Mouse (Mus musculus): ENCODE measurements around the gene 1700001O22Rik. TPM values are rescaled to one million over a fixed set of nuclear protein-coding genes. Genes with fewer than 3 reads are reported as not detected.

1700001O22Rik gene
- polyA plus RNA-seq, 1 experiment, result 1.9 TPM

- no peak for TF ChIP-seq POLR2A (IDR thresholded peaks at IDR 0.05; ENCODE audit: borderline replicate concordance, extremely low read depth, insufficient read depth, insufficient read length, poor library complexity, severe bottlenecking)
- TF ChIP-seq CTCF (IDR thresholded peaks at IDR 0.05; ENCODE audit: borderline replicate concordance, extremely low read depth, insufficient read depth, insufficient read length), result no peak
- DNase-seq (ENCODE audit: low read depth), result peak; percentile 28
These were observed 43.5 kb downstream of the 1700001O22Rik start for GRCm38 (mm10) chr2:30759858-30760547.

- DNase-seq (ENCODE audit: low read depth), result no peak
- TF ChIP-seq POLR2A (IDR thresholded peaks at IDR 0.05; ENCODE audit: borderline replicate concordance, extremely low read depth, insufficient read depth, insufficient read length, poor library complexity, severe bottlenecking) (no peak), CTCF (IDR thresholded peaks at IDR 0.05; ENCODE audit: borderline replicate concordance, extremely low read depth, insufficient read depth, insufficient read length) (no peak)
These were observed 44.0 kb downstream of the 1700001O22Rik start for GRCm38 (mm10) chr2:30759442-30759841.

GRCm38 (mm10) chr2:30759088-30759374 is 44.4 kb downstream of the 1700001O22Rik start:
- no peak for DNase-seq (ENCODE audit: low read depth)
- TF ChIP-seq POLR2A (IDR thresholded peaks at IDR 0.05; ENCODE audit: borderline replicate concordance, extremely low read depth, insufficient read depth, insufficient read length, poor library complexity, severe bottlenecking) (no peak), CTCF (IDR thresholded peaks at IDR 0.05; ENCODE audit: borderline replicate concordance, extremely low read depth, insufficient read depth, insufficient read length) (no peak)

GRCm38 (mm10) chr2:30758341-30759087 is 44.9 kb downstream of the 1700001O22Rik start:
- DNase-seq (ENCODE audit: low read depth), result peak; percentile 95
- TF ChIP-seq POLR2A (IDR thresholded peaks at IDR 0.05; ENCODE audit: borderline replicate concordance, extremely low read depth, insufficient read depth, insufficient read length, poor library complexity, severe bottlenecking) (no peak), CTCF (IDR thresholded peaks at IDR 0.05; ENCODE audit: borderline replicate concordance, extremely low read depth, insufficient read depth, insufficient read length) (peak; percentile 41; the same call in 1 of the 2 replicates)

- TF ChIP-seq POLR2A (IDR thresholded peaks at IDR 0.05; ENCODE audit: borderline replicate concordance, extremely low read depth, insufficient read depth, insufficient read length, poor library complexity, severe bottlenecking) (no peak), CTCF (IDR thresholded peaks at IDR 0.05; ENCODE audit: borderline replicate concordance, extremely low read depth, insufficient read depth, insufficient read length) (no peak)
- no peak for DNase-seq (ENCODE audit: low read depth)
These were observed 46.3 kb downstream of the 1700001O22Rik start for GRCm38 (mm10) chr2:30756962-30757715.

- no peak for DNase-seq (ENCODE audit: low read depth)
- TF ChIP-seq POLR2A (IDR thresholded peaks at IDR 0.05; ENCODE audit: borderline replicate concordance, extremely low read depth, insufficient read depth, insufficient read length, poor library complexity, severe bottlenecking), result no peak
- 0 out of 2 replicates have a peak, but pooled peaks have one; percentile 5 for TF ChIP-seq CTCF (IDR thresholded peaks at IDR 0.05; ENCODE audit: borderline replicate concordance, extremely low read depth, insufficient read depth, insufficient read length)
These were observed 47.3 kb downstream of the 1700001O22Rik start for GRCm38 (mm10) chr2:30755985-30756765.

- DNase-seq (ENCODE audit: low read depth), result no peak
- no peak for TF ChIP-seq POLR2A (IDR thresholded peaks at IDR 0.05; ENCODE audit: borderline replicate concordance, extremely low read depth, insufficient read depth, insufficient read length, poor library complexity, severe bottlenecking)
- no peak for TF ChIP-seq CTCF (IDR thresholded peaks at IDR 0.05; ENCODE audit: borderline replicate concordance, extremely low read depth, insufficient read depth, insufficient read length)
These were observed 48.6 kb downstream of the 1700001O22Rik start for GRCm38 (mm10) chr2:30754831-30755230.

GRCm38 (mm10) chr2:30753219-30753618 is 50.2 kb downstream of the 1700001O22Rik start:
- TF ChIP-seq POLR2A (IDR thresholded peaks at IDR 0.05; ENCODE audit: borderline replicate concordance, extremely low read depth, insufficient read depth, insufficient read length, poor library complexity, severe bottlenecking) (no peak), CTCF (IDR thresholded peaks at IDR 0.05; ENCODE audit: borderline replicate concordance, extremely low read depth, insufficient read depth, insufficient read length) (no peak)
- peak; percentile 15 for DNase-seq (ENCODE audit: low read depth)

GRCm38 (mm10) chr2:30752471-30752870 is 51.0 kb downstream of the 1700001O22Rik start:
- TF ChIP-seq CTCF (IDR thresholded peaks at IDR 0.05; ENCODE audit: borderline replicate concordance, extremely low read depth, insufficient read depth, insufficient read length), result no peak
- no peak for TF ChIP-seq POLR2A (IDR thresholded peaks at IDR 0.05; ENCODE audit: borderline replicate concordance, extremely low read depth, insufficient read depth, insufficient read length, poor library complexity, severe bottlenecking)
- no peak for DNase-seq (ENCODE audit: low read depth)

- TF ChIP-seq POLR2A (IDR thresholded peaks at IDR 0.05; ENCODE audit: borderline replicate concordance, extremely low read depth, insufficient read depth, insufficient read length, poor library complexity, severe bottlenecking) (no peak), CTCF (IDR thresholded peaks at IDR 0.05; ENCODE audit: borderline replicate concordance, extremely low read depth, insufficient read depth, insufficient read length) (no peak)
- peak; percentile 57 for DNase-seq (ENCODE audit: low read depth)
These were observed 53.4 kb downstream of the 1700001O22Rik start for GRCm38 (mm10) chr2:30750025-30750424.
